Mouse (Mus musculus): Measurements from ENCODE around the gene Foxa1. TPM values are rescaled to one million over a fixed set of nuclear protein-coding genes. Genes with fewer than 3 reads are reported as not detected.

Gene Foxa1
- polyA plus RNA-seq, 1 experiment from 2014 or later, result 0.16 TPM

GRCm38 (mm10) chr12:57534879-57535611 lies 11.7 kb downstream of the Foxa1 start:
- no peak overlapping the region for H3K4me3 ChIP-seq (replicated peaks; ENCODE audit: low read length)

GRCm38 (mm10) chr12:57534517-57534878 lies 12.2 kb downstream of the Foxa1 start:
- WGBS, result 3% methylated on average over 5 of the region's 6 CpGs
- H3K27ac ChIP-seq (ENCODE audit: low read length), result no peak overlapping the region
- H3K9ac ChIP-seq (replicated peaks; ENCODE audit: low read depth, low read length), result no peak overlapping the region

More at GRCm38 (mm10) chr12:57534879-57535611, 11.7 kb downstream of the Foxa1 start:
- peaks cover 17% of the 10 kb centered on the region for H3K4me1 ChIP-seq (replicated peaks; ENCODE audit: control insufficient read depth, insufficient read depth, low read length)
- no peaks in the 10 kb centered on the region for H3K36me3 ChIP-seq (ENCODE audit: control insufficient read depth, insufficient read depth)
- H3K4me2 ChIP-seq (ENCODE audit: low read length), result peak overlapping the region; percentile 26; the same call in 1 of the 2 replicates
- H3K27ac ChIP-seq (ENCODE audit: low read length), result no peak overlapping the region
- H3K9ac ChIP-seq (replicated peaks; ENCODE audit: low read depth, low read length), result no peak overlapping the region
- peak; percentile 57 for ATAC-seq
- H3K27me3 ChIP-seq (replicated peaks; ENCODE audit: control insufficient read depth, insufficient read depth, low read length), result peaks cover 54% of the 10 kb centered on the region
- no peaks in the 10 kb centered on the region for H3K9me3 ChIP-seq (ENCODE audit: control insufficient read depth, low read length)
- under 1% methylated on average over 39 of the region's 39 CpGs for WGBS

GRCm38 (mm10) chr12:57530474-57530873 lies 16.2 kb downstream of the Foxa1 start:
- Histone ChIP-seq H3K9ac (replicated peaks; ENCODE audit: low read depth, low read length) (no peak overlapping the region), H3K4me2 (ENCODE audit: low read length) (no peak overlapping the region), H3K4me3 (replicated peaks; ENCODE audit: low read length) (no peak overlapping the region), H3K27ac (ENCODE audit: low read length) (no peak overlapping the region), H3K27me3 (replicated peaks; ENCODE audit: control insufficient read depth, insufficient read depth, low read length) (peaks cover 28% of the 10 kb centered on the region), H3K9me3 (ENCODE audit: control insufficient read depth, low read length) (no peaks in the 10 kb centered on the region), H3K36me3 (ENCODE audit: control insufficient read depth, insufficient read depth) (no peaks in the 10 kb centered on the region), H3K4me1 (replicated peaks; ENCODE audit: control insufficient read depth, insufficient read depth, low read length) (peaks cover 8% of the 10 kb centered on the region; the same call in 1 of the 2 replicates)
- WGBS, result 3% methylated on average over 9 of the region's 9 CpGs
- peak; percentile 71 for ATAC-seq

More at GRCm38 (mm10) chr12:57534517-57534878, 12.2 kb downstream of the Foxa1 start:
- no peak overlapping the region; the same call in 1 of the 2 replicates for H3K4me2 ChIP-seq (ENCODE audit: low read length)
- peaks cover 17% of the 10 kb centered on the region for H3K4me1 ChIP-seq (replicated peaks; ENCODE audit: control insufficient read depth, insufficient read depth, low read length)
- H3K27me3 ChIP-seq (replicated peaks; ENCODE audit: control insufficient read depth, insufficient read depth, low read length), result peaks cover 49% of the 10 kb centered on the region
- H3K36me3 ChIP-seq (ENCODE audit: control insufficient read depth, insufficient read depth), result no peaks in the 10 kb centered on the region
- peak; percentile 5; the same call in 1 of the 2 replicates for ATAC-seq
- no peak overlapping the region for H3K4me3 ChIP-seq (replicated peaks; ENCODE audit: low read length)
- no peaks in the 10 kb centered on the region for H3K9me3 ChIP-seq (ENCODE audit: control insufficient read depth, low read length)

- H3K27me3 ChIP-seq (replicated peaks; ENCODE audit: control insufficient read depth, insufficient read depth, low read length), result peaks cover 9% of the 10 kb centered on the region
Measured at GRCm38 (mm10) chr12:57528335-57528734, 18.4 kb downstream of the Foxa1 start.

GRCm38 (mm10) chr12:57515702-57516377 lies 30.9 kb downstream of the Foxa1 start:
- no peak overlapping the region for H3K4me3 ChIP-seq (replicated peaks; ENCODE audit: low read length)
- H3K4me2 ChIP-seq (ENCODE audit: low read length), result no peak overlapping the region
- H3K9me3 ChIP-seq (ENCODE audit: control insufficient read depth, low read length), result no peaks in the 10 kb centered on the region
- no peaks in the 10 kb centered on the region for H3K4me1 ChIP-seq (replicated peaks; ENCODE audit: control insufficient read depth, insufficient read depth, low read length)
- H3K27ac ChIP-seq (ENCODE audit: low read length), result no peak overlapping the region
- no peak overlapping the region for H3K9ac ChIP-seq (replicated peaks; ENCODE audit: low read depth, low read length)
- no peak for ATAC-seq
- WGBS, result 44% methylated on average over 12 of the region's 12 CpGs
- no peaks in the 10 kb centered on the region for H3K27me3 ChIP-seq (replicated peaks; ENCODE audit: control insufficient read depth, insufficient read depth, low read length)
- no peaks in the 10 kb centered on the region for H3K36me3 ChIP-seq (ENCODE audit: control insufficient read depth, insufficient read depth)

More at GRCm38 (mm10) chr12:57528335-57528734, 18.4 kb downstream of the Foxa1 start:
- Histone ChIP-seq H3K9me3 (ENCODE audit: control insufficient read depth, low read length) (no peaks in the 10 kb centered on the region), H3K4me1 (replicated peaks; ENCODE audit: control insufficient read depth, insufficient read depth, low read length) (0 out of 2 replicates have a peak, but pooled peaks cover 4% of the 10 kb centered on the region), H3K36me3 (ENCODE audit: control insufficient read depth, insufficient read depth) (no peaks in the 10 kb centered on the region), H3K27ac (ENCODE audit: low read length) (no peak overlapping the region), H3K4me2 (ENCODE audit: low read length) (no peak overlapping the region), H3K4me3 (replicated peaks; ENCODE audit: low read length) (no peak overlapping the region), H3K9ac (replicated peaks; ENCODE audit: low read depth, low read length) (no peak overlapping the region)
- ATAC-seq, result no peak
- 82% methylated on average over 4 of the region's 4 CpGs for WGBS

GRCm38 (mm10) chr12:57514552-57514951 lies 32.2 kb downstream of the Foxa1 start:
- H3K27me3 ChIP-seq (replicated peaks; ENCODE audit: control insufficient read depth, insufficient read depth, low read length), result no peaks in the 10 kb centered on the region
- H3K4me2 ChIP-seq (ENCODE audit: low read length), result no peak overlapping the region
- no peak overlapping the region for H3K9ac ChIP-seq (replicated peaks; ENCODE audit: low read depth, low read length)
- no peaks in the 10 kb centered on the region for H3K4me1 ChIP-seq (replicated peaks; ENCODE audit: control insufficient read depth, insufficient read depth, low read length)
- no peak overlapping the region for H3K4me3 ChIP-seq (replicated peaks; ENCODE audit: low read length)
- no peak for ATAC-seq
- no peaks in the 10 kb centered on the region for H3K9me3 ChIP-seq (ENCODE audit: control insufficient read depth, low read length)
- H3K36me3 ChIP-seq (ENCODE audit: control insufficient read depth, insufficient read depth), result no peaks in the 10 kb centered on the region
- WGBS, result 19% methylated on average over 1 of the region's 1 CpGs
- no peak overlapping the region for H3K27ac ChIP-seq (ENCODE audit: low read length)

- H3K9ac ChIP-seq (replicated peaks; ENCODE audit: low read depth, low read length), result no peak overlapping the region
- no peak overlapping the region for H3K4me3 ChIP-seq (replicated peaks; ENCODE audit: low read length)
- no peaks in the 10 kb centered on the region for H3K4me1 ChIP-seq (replicated peaks; ENCODE audit: control insufficient read depth, insufficient read depth, low read length)
- no peak overlapping the region for H3K4me2 ChIP-seq (ENCODE audit: low read length)
- WGBS, result 92% methylated on average over 5 of the region's 5 CpGs
- no peak overlapping the region for H3K27ac ChIP-seq (ENCODE audit: low read length)
- no peaks in the 10 kb centered on the region for H3K36me3 ChIP-seq (ENCODE audit: control insufficient read depth, insufficient read depth)
- H3K9me3 ChIP-seq (ENCODE audit: control insufficient read depth, low read length), result no peaks in the 10 kb centered on the region
- H3K27me3 ChIP-seq (replicated peaks; ENCODE audit: control insufficient read depth, insufficient read depth, low read length), result no peaks in the 10 kb centered on the region
- ATAC-seq, result no peak
Measured at GRCm38 (mm10) chr12:57511560-57511959, 35.2 kb downstream of the Foxa1 start.

GRCm38 (mm10) chr12:57511127-57511526 lies 35.6 kb downstream of the Foxa1 start:
- no peak for ATAC-seq
- H3K4me3 ChIP-seq (replicated peaks; ENCODE audit: low read length), result no peak overlapping the region
- no peaks in the 10 kb centered on the region for H3K36me3 ChIP-seq (ENCODE audit: control insufficient read depth, insufficient read depth)
- no peak overlapping the region for H3K4me2 ChIP-seq (ENCODE audit: low read length)
- H3K27me3 ChIP-seq (replicated peaks; ENCODE audit: control insufficient read depth, insufficient read depth, low read length), result no peaks in the 10 kb centered on the region
- no peak overlapping the region for H3K9ac ChIP-seq (replicated peaks; ENCODE audit: low read depth, low read length)
- H3K27ac ChIP-seq (ENCODE audit: low read length), result no peak overlapping the region
- no peaks in the 10 kb centered on the region for H3K4me1 ChIP-seq (replicated peaks; ENCODE audit: control insufficient read depth, insufficient read depth, low read length)
- no peaks in the 10 kb centered on the region for H3K9me3 ChIP-seq (ENCODE audit: control insufficient read depth, low read length)
- WGBS, result 91% methylated on average over 4 of the region's 4 CpGs

- ATAC-seq, result no peak
- Histone ChIP-seq H3K27ac (ENCODE audit: low read length) (no peak overlapping the region), H3K36me3 (ENCODE audit: control insufficient read depth, insufficient read depth) (no peaks in the 10 kb centered on the region), H3K9me3 (ENCODE audit: control insufficient read depth, low read length) (no peaks in the 10 kb centered on the region), H3K4me1 (replicated peaks; ENCODE audit: control insufficient read depth, insufficient read depth, low read length) (no peaks in the 10 kb centered on the region), H3K27me3 (replicated peaks; ENCODE audit: control insufficient read depth, insufficient read depth, low read length) (no peaks in the 10 kb centered on the region), H3K9ac (replicated peaks; ENCODE audit: low read depth, low read length) (no peak overlapping the region), H3K4me3 (replicated peaks; ENCODE audit: low read length) (no peak overlapping the region), H3K4me2 (ENCODE audit: low read length) (no peak overlapping the region)
- 81% methylated on average over 4 of the region's 4 CpGs for WGBS
Measured at GRCm38 (mm10) chr12:57509726-57510125, 37.0 kb downstream of the Foxa1 start.

All from forebrain, embryonic 16.5 days (tissue).